Mouse (Mus musculus): ENCODE measurements around the gene Drd2. TPM values are rescaled to one million over a fixed set of nuclear protein-coding genes. Genes with fewer than 3 reads are reported as not detected.

Drd2 gene
- not detected for polyA plus RNA-seq (2017; shearing (Covaris generic))

GRCm38 (mm10) chr9:49340136-49341043 is at the start of gene Drd2:
Gene Drd2 (plus strand): TSS chr9:49340627.
- ATAC-seq = no peak

GRCm38 (mm10) chr9:49295101-49295500 is 45.3 kb upstream of the Drd2 start:
- ATAC-seq = no peak

GRCm38 (mm10) chr9:49307576-49307975 is 32.9 kb upstream of the Drd2 start:
- no peak for ATAC-seq

- no peak for ATAC-seq
These were observed 29.6 kb upstream of the Drd2 start for GRCm38 (mm10) chr9:49310821-49311220.

GRCm38 (mm10) chr9:49318638-49319037 is 21.8 kb upstream of the Drd2 start:
- no peak for ATAC-seq

GRCm38 (mm10) chr9:49341044-49341365 is 578 bp downstream of the Drd2 start:
- ATAC-seq = no peak

- no peak for ATAC-seq
These were observed 25.3 kb downstream of the Drd2 start for GRCm38 (mm10) chr9:49365763-49366162.

GRCm38 (mm10) chr9:49373946-49374345 is 33.5 kb downstream of the Drd2 start:
- no peak for ATAC-seq

GRCm38 (mm10) chr9:49379962-49380361 is 39.5 kb downstream of the Drd2 start:
- ATAC-seq = no peak

- ATAC-seq = no peak
These were observed 43.6 kb downstream of the Drd2 start for GRCm38 (mm10) chr9:49384041-49384440.

GRCm38 (mm10) chr9:49384855-49385254 is 44.4 kb downstream of the Drd2 start:
- no peak for ATAC-seq

GRCm38 (mm10) chr9:49385301-49385700 is 44.9 kb downstream of the Drd2 start:
- ATAC-seq = no peak

- no peak for ATAC-seq
These were observed 45.7 kb downstream of the Drd2 start for GRCm38 (mm10) chr9:49386119-49386518.

GRCm38 (mm10) chr9:49392242-49392641 is 51.8 kb downstream of the Drd2 start:
- no peak for ATAC-seq

- ATAC-seq = no peak
These were observed 55.6 kb downstream of the Drd2 start for GRCm38 (mm10) chr9:49396006-49396405.

GRCm38 (mm10) chr9:49403711-49404110 is 63.3 kb downstream of the Drd2 start:
- no peak for ATAC-seq

- no peak for ATAC-seq
These were observed 66.6 kb downstream of the Drd2 start for GRCm38 (mm10) chr9:49407028-49407427.

- no peak for ATAC-seq
These were observed 70.2 kb downstream of the Drd2 start for GRCm38 (mm10) chr9:49410621-49411020.

- ATAC-seq = no peak
These were observed 83.4 kb downstream of the Drd2 start for GRCm38 (mm10) chr9:49423866-49424265.

- ATAC-seq = no peak
These were observed 85.2 kb downstream of the Drd2 start for GRCm38 (mm10) chr9:49425585-49425984.

- no peak for ATAC-seq
These were observed 86.5 kb downstream of the Drd2 start, which contains the start of gene Ankk1 for GRCm38 (mm10) chr9:49426921-49427320. Gene Ankk1 (minus strand): TSS chr9:49427021.

GRCm38 (mm10) chr9:49427478-49427877 is 87.1 kb downstream of the Drd2 start:
- no peak for ATAC-seq

- no peak for ATAC-seq
These were observed 102.2 kb downstream of the Drd2 start for GRCm38 (mm10) chr9:49442621-49443020.

- ATAC-seq = no peak
These were observed 110.1 kb downstream of the Drd2 start for GRCm38 (mm10) chr9:49450491-49450890.

- no peak for ATAC-seq
These were observed 112.0 kb downstream of the Drd2 start for GRCm38 (mm10) chr9:49452396-49452795.
